Mouse (Mus musculus) embryonic facial prominence, embryonic 15.5 days (tissue): ENCODE measurements around the gene March4. TPM values are rescaled to one million over a fixed set of nuclear protein-coding genes. Genes with fewer than 3 reads are reported as not detected.

Source experiments
- ATAC-seq: fragments of 200-750 bp; cut with Nextera tagmentation; 2 replicates; pipeline ENCODE4 v1.8.0; 2017; ENCODE audit warnings: low read depth, moderate TSS enrichment; ENCODE audit not compliant: insufficient number of reproducible peaks, low FRiP score, low TSS enrichment
- H3K27ac ChIP-seq: fragments of 300-500 bp; sonication (generic); replicated peaks from 2 replicates; pipeline ENCODE4 v1.5.1; 2015; ENCODE audit warnings: mild to moderate bottlenecking, inconsistent platforms
- H3K27me3 ChIP-seq: fragments of 300-500 bp; sonication (generic); 2 replicates; pipeline ENCODE4 v1.6.1; 2015; ENCODE audit warnings: inconsistent platforms
- H3K36me3 ChIP-seq: fragments of 300-500 bp; sonication (generic); 2 replicates; pipeline ENCODE4 v1.6.1; 2015; ENCODE audit warnings: mild to moderate bottlenecking, inconsistent platforms
- H3K4me1 ChIP-seq: fragments of 300-500 bp; sonication (generic); 2 replicates; pipeline ENCODE4 v1.6.1; 2015; ENCODE audit warnings: inconsistent platforms
- H3K4me2 ChIP-seq: fragments of 300-500 bp; sonication (generic); replicated peaks from 2 replicates; pipeline ENCODE4 v1.6.1; 2015; ENCODE audit warnings: mild to moderate bottlenecking, inconsistent platforms
- H3K4me3 ChIP-seq: fragments of 300-500 bp; sonication (generic); replicated peaks from 2 replicates; pipeline ENCODE4 v1.5.1; 2015; ENCODE audit warnings: mild to moderate bottlenecking, inconsistent platforms
- H3K9ac ChIP-seq: fragments of 300-500 bp; sonication (generic); 2 replicates; pipeline ENCODE4 v1.6.1; 2015; ENCODE audit warnings: inconsistent platforms
- H3K9me3 ChIP-seq: fragments of 300-500 bp; sonication (generic); replicated peaks from 2 replicates; pipeline ENCODE4 v1.6.1; 2016; ENCODE audit warnings: inconsistent platforms
- WGBS: fragments of 180-500 bp; shearing (Covaris S2); methylation state at CpG from one replicate; pipeline ENCODE4 v1.1.7; 2015; 5-methylcytosine and 5-hydroxymethylcytosine counted together
- polyA plus RNA-seq: library from polyadenylated mRNA; unstranded; fragments of >200 nt; fragmentation: Nextera tagmentation; extraction: Ambion mirVana; gene quantifications from 2 replicates; pipeline ENCODE4 v1.2.1, GENCODE M21; 2015

March4 gene
- polyA plus RNA-seq, 1 experiment from 2014 or later, result 0.27 TPM

- Histone ChIP-seq H3K27ac (no peak overlapping the region), H3K4me2 (no peak overlapping the region), H3K4me1 (no peaks in the 10 kb centered on the region), H3K36me3 (no peaks in the 10 kb centered on the region; the same call in 1 of the 2 replicates), H3K4me3 (no peak overlapping the region), H3K27me3 (no peaks in the 10 kb centered on the region), H3K9ac (no peak overlapping the region), H3K9me3 (no peaks in the 10 kb centered on the region)
- no peak for ATAC-seq
- 98% methylated on average over 3 of the region's 3 CpGs for WGBS
Measured at GRCm38 (mm10) chr1:72380544-72380943, 156.2 kb downstream of the March4 start.

GRCm38 (mm10) chr1:72379752-72380353 lies 156.9 kb downstream of the March4 start:
- Histone ChIP-seq H3K4me2 (no peak overlapping the region), H3K27ac (no peak overlapping the region), H3K4me3 (no peak overlapping the region), H3K4me1 (no peaks in the 10 kb centered on the region), H3K9ac (no peak overlapping the region), H3K9me3 (no peaks in the 10 kb centered on the region), H3K27me3 (no peaks in the 10 kb centered on the region), H3K36me3 (no peaks in the 10 kb centered on the region)
- 80% methylated on average over 11 of the region's 11 CpGs for WGBS
- no peak for ATAC-seq

GRCm38 (mm10) chr1:72378151-72378550 lies 158.6 kb downstream of the March4 start:
- Histone ChIP-seq H3K4me1 (no peaks in the 10 kb centered on the region), H3K36me3 (no peaks in the 10 kb centered on the region), H3K9ac (no peak overlapping the region), H3K27ac (no peak overlapping the region), H3K27me3 (no peaks in the 10 kb centered on the region), H3K4me2 (no peak overlapping the region), H3K4me3 (no peak overlapping the region), H3K9me3 (no peaks in the 10 kb centered on the region)
- no peak for ATAC-seq
- WGBS, result 79% methylated on average over 4 of the region's 4 CpGs

Other genes with a start within 250 kb of the March4 start
- 32.9 and 35.3 TPM in 2 replicates for gene Xrcc5, start 229.5 kb downstream of the March4 start, polyA plus RNA-seq
- gene Smarcal1, start 46.3 kb upstream of the March4 start, polyA plus RNA-seq, result 21.0 and 24.8 TPM in 2 replicates
- not detected in 2 replicates for gene Ankar, start 163.6 kb upstream of the March4 start, polyA plus RNA-seq
- gene Rpl37a, start 174.4 kb upstream of the March4 start, polyA plus RNA-seq, result 1,883 and 1,967 TPM in 2 replicates